In the genomic region with DNA sequence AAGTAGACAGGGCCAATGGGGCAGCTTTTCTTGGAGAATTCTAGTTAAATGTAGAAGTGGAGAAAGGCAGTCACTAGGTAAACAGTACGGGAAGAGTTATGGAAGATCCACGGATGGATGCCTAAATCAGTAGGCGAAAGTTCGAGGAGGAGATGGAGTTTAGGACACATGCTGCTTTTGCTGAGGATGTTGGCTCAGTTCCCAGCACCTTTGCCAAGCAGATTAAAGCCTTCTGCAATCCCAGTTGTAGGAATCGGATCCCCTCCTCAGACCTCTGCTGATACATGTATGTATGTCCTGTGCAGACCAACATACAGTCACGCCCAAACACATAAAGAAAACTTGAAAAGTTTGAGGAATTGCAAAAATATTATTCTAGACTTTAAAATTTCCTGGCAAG, we compare ENCODE assay signal across 11 mouse cellular contexts. TPM values are rescaled to one million over a fixed set of nuclear protein-coding genes. Genes with fewer than 3 reads are reported as not detected.
"Had no signal": no experiment of that assay in that cellular context is flagged by ENCODE, and none has a peak within 500 bp of the region (broad histone marks: within the 10 kb centered on the region; RNA-seq: fewer than 3 reads in every experiment).

No protein-coding gene starts in this region.

- H3K4me3 ChIP-seq: left cerebral cortex, adult 2 months; limb, embryonic 12.5 days; liver, embryonic 13.5 days; neural tube, embryonic 12.5 days had no signal

- H3K4me1 ChIP-seq: limb, embryonic 12.5 days; liver, embryonic 13.5 days; neural tube, embryonic 12.5 days had no signal

- DNase-seq: liver; liver, embryonic 13.5 days; liver, postnatal 0 days; midbrain, embryonic 14.5 days; thymus, postnatal 4 days had no signal

- ATAC-seq: intestine, postnatal 0 days; liver, postnatal 0 days had no signal

- H3K4me2 ChIP-seq: limb, embryonic 12.5 days; liver, embryonic 13.5 days; neural tube, embryonic 12.5 days had no signal

- H3K9me3 ChIP-seq: limb, embryonic 12.5 days; liver, embryonic 13.5 days; neural tube, embryonic 12.5 days had no signal

- H3K27ac ChIP-seq: left cerebral cortex, adult 2 months; limb, embryonic 12.5 days; liver, embryonic 13.5 days; neural tube, embryonic 12.5 days; stomach, postnatal 0 days had no signal

- H3K9ac ChIP-seq: limb, embryonic 12.5 days; liver, embryonic 13.5 days; liver, postnatal 0 days; neural tube, embryonic 12.5 days had no signal

- H3K36me3 ChIP-seq: limb, embryonic 12.5 days; liver, embryonic 13.5 days; neural tube, embryonic 12.5 days had no signal

- H3K27me3 ChIP-seq: limb, embryonic 12.5 days; neural tube, embryonic 12.5 days had no signal

RNA-seq across cellular contexts. Expression of a gene that starts 8.1 kb away (rescaled TPM):
- polyA plus RNA-seq: limb, embryonic 12.5 days; liver, embryonic 13.5 days; liver, postnatal 0 days; lung, embryonic 16.5 days; midbrain, embryonic 14.5 days; neural tube, embryonic 12.5 days had no signal
